Mouse (Mus musculus) liver, embryonic 14.5 days (tissue): ENCODE data around the gene Iqcb1.

Experiments used
- CTCF ChIP-seq: IDR thresholded peaks from 2 replicates; pipeline ENCODE4 v1.5.1; 2016; ENCODE audit warnings: antibody characterized with exemption, low read depth, control low read depth
- EP300 ChIP-seq: IDR thresholded peaks from 2 replicates; pipeline ENCODE4 v1.6.1; 2016; ENCODE audit warnings: antibody characterized with exemption, low read depth

DNA sequence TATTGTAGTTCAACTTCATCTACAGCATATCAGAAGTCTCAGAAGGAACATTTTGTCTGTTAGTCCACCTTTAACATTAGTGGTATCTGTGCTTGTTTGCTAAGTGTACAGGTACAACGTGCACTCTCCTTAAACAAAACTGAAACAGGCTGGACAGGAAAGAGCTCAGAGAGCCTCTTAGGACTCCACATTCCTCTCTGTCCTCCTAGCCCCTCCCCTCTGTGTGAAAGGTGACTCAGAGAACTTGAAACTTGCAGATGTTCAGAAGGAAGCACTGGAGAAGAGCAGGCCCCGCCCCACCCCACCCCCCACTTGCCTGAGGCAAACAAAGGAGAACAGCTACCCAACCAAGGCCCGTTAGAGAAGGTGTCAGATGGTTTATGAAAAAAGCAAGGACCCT is 6.7 kb upstream of the Iqcb1 start:
- TF ChIP-seq EP300 (no peak), CTCF (no peak)
